Mouse (Mus musculus) myocyte (in vitro differentiated cells): ENCODE results near the gene Aftph. TPM values are rescaled to one million over a fixed set of nuclear protein-coding genes. Genes with fewer than 3 reads are reported as not detected.

Experiments
- H3K27me3 ChIP-seq: one replicate; pipeline ENCODE4 v1.6.1; 2011; ENCODE audit not compliant: control insufficient read depth, insufficient read depth, insufficient read length
- H3K36me3 ChIP-seq: one replicate; pipeline ENCODE4 v1.6.1; 2011; ENCODE audit not compliant: control insufficient read depth, insufficient read depth
- H3K4me2 ChIP-seq: one replicate; pipeline ENCODE4 v1.6.1; 2011; ENCODE audit warnings: low read depth, control low read depth
- H3K4me3 ChIP-seq: one replicate; pipeline ENCODE4 v1.5.1; 2011; ENCODE audit warnings: mild to moderate bottlenecking, control low read depth, moderate library complexity
- H3K79me2 ChIP-seq: one replicate; pipeline ENCODE4 v1.6.1; 2011; ENCODE audit not compliant: control insufficient read depth, insufficient read depth
- H3ac ChIP-seq: one replicate; pipeline ENCODE4 v1.6.1; 2011; ENCODE audit not compliant: control insufficient read depth, insufficient read length
- CEBPB ChIP-seq: IDR thresholded peaks from 2 replicates; pipeline ENCODE4 v1.6.1; 2011; ENCODE audit warnings: mild to moderate bottlenecking, moderate library complexity; ENCODE audit not compliant: poor library complexity, insufficient read depth, severe bottlenecking
- E2F4 ChIP-seq: IDR thresholded peaks from one replicate; pipeline ENCODE4 v1.6.1; 2011; ENCODE audit warnings: mild to moderate bottlenecking, control low read depth, moderate library complexity; ENCODE audit not compliant: insufficient read depth
- MAX ChIP-seq: IDR thresholded peaks from one replicate; pipeline ENCODE4 v1.6.1; 2011; ENCODE audit warnings: low read depth, mild to moderate bottlenecking, control low read depth
- MYOD1 ChIP-seq, 3 experiments: IDR thresholded peaks; one replicate each; pipeline ENCODE4 v1.6.1; 2011; ENCODE audit warnings: control low read depth in 2 of 3, low read depth in 2 of 3, mild to moderate bottlenecking in 2 of 3, moderate library complexity in 1 of 3; ENCODE audit not compliant: insufficient read length in 2 of 3, control insufficient read depth in 1 of 3
- MYOG ChIP-seq, 3 experiments: IDR thresholded peaks; one replicate each; pipeline ENCODE4 v1.6.1; 2011; ENCODE audit warnings: control low read depth in 2 of 3, low read depth in 2 of 3, mild to moderate bottlenecking in 2 of 3; ENCODE audit not compliant: insufficient read length in 2 of 3, control insufficient read depth in 1 of 3, insufficient read depth in 1 of 3
- POLR2A ChIP-seq: IDR thresholded peaks from one replicate; pipeline ENCODE4 v1.6.1; 2011; ENCODE audit warnings: low read depth, mild to moderate bottlenecking, control low read depth, moderate library complexity; ENCODE audit not compliant: insufficient read length
- POLR2AphosphoS2 ChIP-seq: IDR thresholded peaks from one replicate; pipeline ENCODE4 v1.6.1; 2011; ENCODE audit warnings: low read depth, control low read depth; ENCODE audit not compliant: insufficient read length
- REST ChIP-seq: IDR thresholded peaks from one replicate; pipeline ENCODE4 v1.6.1; 2011; ENCODE audit warnings: mild to moderate bottlenecking, control low read depth, moderate library complexity; ENCODE audit not compliant: insufficient read depth, insufficient read length
- SRF ChIP-seq: IDR thresholded peaks from one replicate; pipeline ENCODE4 v1.6.1; 2011; ENCODE audit warnings: low read depth; ENCODE audit not compliant: control insufficient read depth, insufficient read length
- TCF12 ChIP-seq: IDR thresholded peaks from one replicate; pipeline ENCODE4 v1.6.1; 2011; ENCODE audit warnings: mild to moderate bottlenecking, control low read depth; ENCODE audit not compliant: poor library complexity, insufficient read depth, severe bottlenecking
- TCF3 ChIP-seq: IDR thresholded peaks from one replicate; pipeline ENCODE4 v1.6.1; 2011; ENCODE audit warnings: low read depth, control low read depth; ENCODE audit not compliant: insufficient read length
- USF1 ChIP-seq: IDR thresholded peaks from one replicate; pipeline ENCODE4 v1.6.1; 2011; ENCODE audit warnings: low read depth, mild to moderate bottlenecking, control low read depth, moderate library complexity
- polyA plus RNA-seq: library from polyadenylated mRNA; unstranded; fragments of >200 nt; fragmentation: generic; extraction: Trizol; gene quantifications from one replicate; pipeline ENCODE4 v1.2.1, GENCODE M21; 2012; ENCODE audit warnings: missing spikeins

Gene Aftph
- polyA plus RNA-seq, 1 experiment = 7.6 TPM

GRCm38 (mm10) chr11:20733486-20734030, 7.8 kb downstream of the Aftph start:
- Histone ChIP-seq H3K4me3 (no peak overlapping the region), H3K79me2 (peaks cover 89% of the 10 kb centered on the region), H3K36me3 (no peaks in the 10 kb centered on the region), H3K27me3 (no peaks in the 10 kb centered on the region), H3K4me2 (no peak overlapping the region), H3ac (no peak overlapping the region)
- TF ChIP-seq MAX (no peak), SRF (no peak), TCF12 (no peak), MYOG (IDR thresholded peaks at IDR 0.05; ENCODE audit: control insufficient read depth in 1 of 3, insufficient read depth in 1 of 3, insufficient read length in 2 of 3, low read depth in 2 of 3) (no peak), TCF3 (no peak)

- H3K79me2 ChIP-seq = peaks cover 50% of the 10 kb centered on the region
- H3ac ChIP-seq = no peak overlapping the region
- H3K4me2 ChIP-seq = no peak overlapping the region
- no peak for TF ChIP-seq CEBPB
- TF ChIP-seq E2F4 = no peak
- TF ChIP-seq MYOD1 (IDR thresholded peaks at IDR 0.05; ENCODE audit: control insufficient read depth in 1 of 3, insufficient read length in 2 of 3, low read depth in 2 of 3) = no peak
- TF ChIP-seq MAX = no peak
- TF ChIP-seq REST = no peak
- no peak for TF ChIP-seq POLR2AphosphoS2
- TF ChIP-seq SRF = no peak
- TF ChIP-seq TCF3 = no peak
- TF ChIP-seq POLR2A = no peak
- TF ChIP-seq MYOG (IDR thresholded peaks at IDR 0.05; ENCODE audit: control insufficient read depth in 1 of 3, insufficient read depth in 1 of 3, insufficient read length in 2 of 3, low read depth in 2 of 3) = no peak
- no peak for TF ChIP-seq USF1
- no peak for TF ChIP-seq TCF12
- H3K4me3 ChIP-seq = no peak overlapping the region
- H3K36me3 ChIP-seq = peaks cover 17% of the 10 kb centered on the region
- no peaks in the 10 kb centered on the region for H3K27me3 ChIP-seq
These were observed 12.0 kb downstream of the Aftph start for GRCm38 (mm10) chr11:20729403-20729802.

GRCm38 (mm10) chr11:20728044-20728443, 13.3 kb downstream of the Aftph start:
- H3K36me3 ChIP-seq = peaks cover 17% of the 10 kb centered on the region
- no peaks in the 10 kb centered on the region for H3K27me3 ChIP-seq
- no peak overlapping the region for H3ac ChIP-seq
- no peak for TF ChIP-seq MYOD1 (IDR thresholded peaks at IDR 0.05; ENCODE audit: control insufficient read depth in 1 of 3, insufficient read length in 2 of 3, low read depth in 2 of 3)
- no peak for TF ChIP-seq SRF
- no peak for TF ChIP-seq MAX
- TF ChIP-seq TCF3 = no peak
- no peak for TF ChIP-seq USF1
- TF ChIP-seq MYOG (IDR thresholded peaks at IDR 0.05; ENCODE audit: control insufficient read depth in 1 of 3, insufficient read depth in 1 of 3, insufficient read length in 2 of 3, low read depth in 2 of 3) = no peak
- no peak for TF ChIP-seq E2F4
- TF ChIP-seq CEBPB = no peak
- no peak for TF ChIP-seq POLR2A
- TF ChIP-seq POLR2AphosphoS2 = no peak
- no peak for TF ChIP-seq TCF12
- TF ChIP-seq REST = no peak
- H3K79me2 ChIP-seq = peaks cover 52% of the 10 kb centered on the region
- no peak overlapping the region for H3K4me2 ChIP-seq
- H3K4me3 ChIP-seq = no peak overlapping the region

GRCm38 (mm10) chr11:20723572-20723971, 17.8 kb downstream of the Aftph start:
- H3ac ChIP-seq = no peak overlapping the region
- TF ChIP-seq CEBPB (no peak), TCF3 (no peak), MAX (no peak), MYOG (IDR thresholded peaks at IDR 0.05; ENCODE audit: control insufficient read depth in 1 of 3, insufficient read depth in 1 of 3, insufficient read length in 2 of 3, low read depth in 2 of 3) (no peak), SRF (no peak), POLR2A (no peak), POLR2AphosphoS2 (no peak), USF1 (no peak), TCF12 (no peak), E2F4 (no peak), MYOD1 (IDR thresholded peaks at IDR 0.05; ENCODE audit: control insufficient read depth in 1 of 3, insufficient read length in 2 of 3, low read depth in 2 of 3) (no peak), REST (no peak)

GRCm38 (mm10) chr11:20712068-20712671, 29.2 kb downstream of the Aftph start:
- peaks cover 4% of the 10 kb centered on the region for H3K36me3 ChIP-seq
- H3K4me3 ChIP-seq = no peak overlapping the region
- TF ChIP-seq POLR2A (no peak), MAX (no peak), SRF (no peak), E2F4 (no peak), MYOG (IDR thresholded peaks at IDR 0.05; ENCODE audit: control insufficient read depth in 1 of 3, insufficient read depth in 1 of 3, insufficient read length in 2 of 3, low read depth in 2 of 3) (no peak)

More at GRCm38 (mm10) chr11:20723572-20723971, 17.8 kb downstream of the Aftph start:
- H3K36me3 ChIP-seq = peaks cover 24% of the 10 kb centered on the region
- no peak overlapping the region for H3K4me2 ChIP-seq
- no peak overlapping the region for H3K4me3 ChIP-seq
- H3K27me3 ChIP-seq = no peaks in the 10 kb centered on the region
- peaks cover 56% of the 10 kb centered on the region for H3K79me2 ChIP-seq

More at GRCm38 (mm10) chr11:20712068-20712671, 29.2 kb downstream of the Aftph start:
- no peak overlapping the region for H3K4me2 ChIP-seq
- H3K27me3 ChIP-seq = no peaks in the 10 kb centered on the region
- H3ac ChIP-seq = no peak overlapping the region
- peaks cover 48% of the 10 kb centered on the region for H3K79me2 ChIP-seq
